Mouse (Mus musculus) spleen, adult 2 months (tissue): Measurements from ENCODE around the gene Frrs1. TPM values are rescaled to one million over a fixed set of nuclear protein-coding genes. Genes with fewer than 3 reads are reported as not detected.
"Not testable (repeated sequence)": the region's sequence is repeated elsewhere in the genome, so short reads cannot be mapped to it uniquely, and the experiment has no call there.

Source experiments
- DNase-seq, 2 experiments: peaks; one replicate each; pipeline versions ENCODE4 v3.0.0 to v3.0.0-alpha.2; 2012 to 2021; ENCODE audit warnings: low spot score in 2 of 2, low read depth in 1 of 2
- H3K27ac ChIP-seq: fragments of 200-500 bp; 2 replicates; pipeline ENCODE4 v1.5.1; 2012; ENCODE audit warnings: low read length, inconsistent platforms; ENCODE audit not compliant: insufficient read depth
- H3K27me3 ChIP-seq: fragments of 200-500 bp; 2 replicates; pipeline ENCODE4 v1.6.1; 2012; ENCODE audit warnings: mild to moderate bottlenecking, moderate library complexity, low read length, inconsistent platforms; ENCODE audit not compliant: control insufficient read depth, insufficient read depth
- H3K36me3 ChIP-seq: fragments of 200-500 bp; 2 replicates; pipeline ENCODE4 v1.6.1; 2012; ENCODE audit warnings: mild to moderate bottlenecking, low read length, inconsistent platforms; ENCODE audit not compliant: control insufficient read depth, insufficient read depth
- H3K4me1 ChIP-seq: fragments of 200-500 bp; 2 replicates; pipeline ENCODE4 v1.6.1; 2011; ENCODE audit warnings: inconsistent platforms; ENCODE audit not compliant: control insufficient read depth, insufficient read depth, insufficient read length
- H3K4me3 ChIP-seq: fragments of 200-500 bp; 2 replicates; pipeline ENCODE4 v1.5.1; 2011; ENCODE audit warnings: mild to moderate bottlenecking, inconsistent platforms; ENCODE audit not compliant: insufficient read depth, insufficient read length; ENCODE audit errors: extremely low read depth
- CTCF ChIP-seq: fragments of 200-500 bp; IDR thresholded peaks from 2 replicates; pipeline ENCODE4 v1.5.1; 2011; ENCODE audit warnings: mild to moderate bottlenecking, inconsistent platforms; ENCODE audit not compliant: insufficient read depth, insufficient read length, insufficient replicate concordance; ENCODE audit errors: extremely low read depth
- POLR2A ChIP-seq: fragments of 200-500 bp; IDR thresholded peaks from 2 replicates; pipeline ENCODE4 v1.6.1; 2011; ENCODE audit warnings: low read depth, low read length, inconsistent platforms
- WGBS: fragments of 180-500 bp; shearing (Covaris S2); methylation state at CpG from one replicate; pipeline ENCODE4 v1.1.7; 2018; 5-methylcytosine and 5-hydroxymethylcytosine counted together
- polyA plus RNA-seq: library from polyadenylated mRNA; depleted of rRNA; stranded (reverse); fragments of >200 nt; gene quantifications from 2 replicates; pipeline ENCODE4 v1.2.3, GENCODE M21; 2012; rRNA removed

The Frrs1 gene
- 10.6 and 11.5 TPM in 2 replicates for polyA plus RNA-seq

GRCm38 (mm10) chr3:116858941-116859685 lies at the start of gene Frrs1:
Gene Frrs1, plus strand, starts transcription at chr3:116859464.
- no peak for DNase-seq
- Histone ChIP-seq H3K4me3 (no peak within 1 kb of the TSS), H3K36me3 (no peaks in the 10 kb centered on the region), H3K4me1 (no peaks in the 10 kb centered on the region), H3K27ac (no peak within 1 kb of the TSS), H3K27me3 (no peaks in the 10 kb centered on the region)
- WGBS, result 67% methylated on average over 9 of the region's 9 CpGs
- TF ChIP-seq POLR2A (no peak), CTCF (no peak)

GRCm38 (mm10) chr3:116810351-116810750 lies 48.9 kb upstream of the Frrs1 start:
- not testable (repeated sequence) for H3K27ac ChIP-seq, H3K4me1 ChIP-seq, DNase-seq, H3K27me3 ChIP-seq, H3K4me3 ChIP-seq, H3K36me3 ChIP-seq
- WGBS, result 92% methylated on average over 6 of the region's 6 CpGs

DNA sequence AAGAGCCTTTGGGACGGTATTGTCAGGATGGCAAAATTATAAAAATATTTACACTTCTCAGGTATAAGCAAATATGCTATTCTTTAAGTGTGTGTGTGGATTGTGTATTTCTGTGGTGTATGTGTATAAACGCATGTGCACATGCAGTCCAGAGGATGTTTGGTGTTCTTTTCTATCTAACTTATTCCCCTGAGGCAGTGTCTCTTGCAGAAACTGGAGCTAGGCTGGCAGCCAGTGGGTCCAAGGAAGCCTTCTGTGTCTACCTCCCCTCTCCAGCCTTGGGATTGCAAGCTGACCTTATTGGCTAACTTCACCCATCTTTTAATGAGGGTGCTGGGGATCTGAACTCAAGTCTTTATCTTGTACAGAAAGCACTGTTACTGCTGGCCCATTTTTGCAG lies 46.3 kb upstream of the Frrs1 start:
- no peak for TF ChIP-seq CTCF
- TF ChIP-seq POLR2A, result no peak
- H3K36me3 ChIP-seq, result no peaks in the 10 kb centered on the region
- H3K27me3 ChIP-seq, result no peaks in the 10 kb centered on the region
- DNase-seq, result no peak
- H3K4me3 ChIP-seq, result no peak overlapping the region
- 82% methylated on average over 2 of the region's 2 CpGs for WGBS
- H3K27ac ChIP-seq, result no peak overlapping the region
- H3K4me1 ChIP-seq, result no peaks in the 10 kb centered on the region

DNA sequence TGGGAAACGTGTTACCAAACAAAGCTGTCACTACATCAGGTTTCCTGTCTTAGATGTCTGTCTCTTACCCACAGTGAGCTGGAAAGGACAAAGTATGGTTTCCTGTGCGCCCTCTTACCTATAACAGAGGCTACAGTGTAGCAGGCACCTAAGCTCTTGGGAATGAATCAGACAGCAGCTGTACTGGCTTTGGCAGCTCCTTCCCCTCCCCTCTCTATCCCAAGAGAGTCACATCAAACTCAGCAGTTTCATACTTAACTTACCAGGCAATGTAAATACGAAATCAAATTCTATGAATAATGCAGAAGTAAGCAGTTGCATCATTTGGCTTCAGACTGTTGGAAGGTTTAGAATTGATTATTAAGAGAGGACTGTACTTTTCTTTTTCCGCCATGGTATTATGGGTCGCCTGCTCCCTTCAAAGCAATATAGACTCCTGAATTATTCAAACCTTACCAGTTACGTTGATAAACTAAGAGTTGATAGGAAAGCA lies 43.9 kb upstream of the Frrs1 start:
- Histone ChIP-seq H3K4me3 (no peak overlapping the region), H3K27me3 (no peaks in the 10 kb centered on the region), H3K27ac (no peak overlapping the region), H3K36me3 (no peaks in the 10 kb centered on the region), H3K4me1 (no peaks in the 10 kb centered on the region)
- no peak for TF ChIP-seq POLR2A
- TF ChIP-seq CTCF, result no peak
- 52% methylated on average over 6 of the region's 6 CpGs for WGBS
- DNase-seq, result no peak

DNA sequence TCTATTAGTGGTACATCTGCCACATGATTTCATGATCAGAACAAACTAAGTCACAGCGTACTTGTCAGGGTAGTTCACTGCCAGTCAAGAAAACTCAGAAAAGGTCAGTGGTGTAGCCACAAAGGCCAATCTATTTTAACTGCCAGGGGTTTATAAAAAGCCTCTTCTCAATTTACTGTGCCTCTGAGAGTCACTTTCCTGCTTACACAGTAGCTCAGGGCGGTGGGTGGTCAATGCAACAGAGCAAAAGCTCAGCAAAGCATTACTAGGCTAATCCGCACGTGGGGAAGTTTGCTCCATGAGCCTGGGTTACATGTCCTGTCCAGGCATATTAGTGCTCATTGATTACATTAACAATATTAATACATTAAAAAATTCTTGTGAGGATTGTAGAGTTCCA lies 43.3 kb upstream of the Frrs1 start:
- Histone ChIP-seq H3K4me3 (no peak overlapping the region), H3K27me3 (no peaks in the 10 kb centered on the region), H3K27ac (no peak overlapping the region), H3K4me1 (no peaks in the 10 kb centered on the region), H3K36me3 (no peaks in the 10 kb centered on the region)
- no peak for TF ChIP-seq CTCF
- no peak for TF ChIP-seq POLR2A
- WGBS, result 93% methylated on average over 4 of the region's 4 CpGs
- DNase-seq, result no peak

- DNase-seq, result no peak
- Histone ChIP-seq H3K27me3 (no peaks in the 10 kb centered on the region), H3K4me3 (no peak overlapping the region), H3K36me3 (no peaks in the 10 kb centered on the region), H3K27ac (no peak overlapping the region), H3K4me1 (no peaks in the 10 kb centered on the region)
- TF ChIP-seq POLR2A, result no peak
- TF ChIP-seq CTCF, result no peak
- 90% methylated on average over 3 of the region's 3 CpGs for WGBS
These were observed 42.5 kb upstream of the Frrs1 start for GRCm38 (mm10) chr3:116816674-116817215.

DNA sequence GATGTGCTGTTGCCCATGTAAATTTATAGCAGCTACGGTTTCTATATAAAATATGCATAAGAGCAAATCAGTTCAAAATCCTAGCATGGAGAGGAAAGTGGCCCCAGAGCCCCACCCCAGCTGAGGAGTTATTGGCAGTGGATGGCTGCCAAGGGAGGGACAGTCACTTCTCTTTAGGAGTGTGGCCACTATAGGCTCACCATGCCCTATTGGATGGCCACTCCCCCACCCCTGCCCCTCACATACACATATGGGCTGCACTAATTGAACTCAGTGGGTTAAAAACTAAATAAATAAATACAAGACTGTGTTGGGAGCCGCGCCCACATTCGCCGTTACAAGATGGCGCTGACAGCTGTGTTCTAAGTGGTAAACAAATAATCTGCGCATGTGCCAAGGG lies 42.0 kb upstream of the Frrs1 start:
- H3K27ac ChIP-seq, result no peak overlapping the region
- TF ChIP-seq POLR2A, result no peak
- DNase-seq, result no peak
- no peaks in the 10 kb centered on the region for H3K27me3 ChIP-seq
- H3K36me3 ChIP-seq, result no peaks in the 10 kb centered on the region
- H3K4me1 ChIP-seq, result no peaks in the 10 kb centered on the region
- no peak overlapping the region for H3K4me3 ChIP-seq
- WGBS, result 94% methylated on average over 7 of the region's 7 CpGs
